Mouse (Mus musculus): Measurements from ENCODE around the gene Exd2.

DNA sequence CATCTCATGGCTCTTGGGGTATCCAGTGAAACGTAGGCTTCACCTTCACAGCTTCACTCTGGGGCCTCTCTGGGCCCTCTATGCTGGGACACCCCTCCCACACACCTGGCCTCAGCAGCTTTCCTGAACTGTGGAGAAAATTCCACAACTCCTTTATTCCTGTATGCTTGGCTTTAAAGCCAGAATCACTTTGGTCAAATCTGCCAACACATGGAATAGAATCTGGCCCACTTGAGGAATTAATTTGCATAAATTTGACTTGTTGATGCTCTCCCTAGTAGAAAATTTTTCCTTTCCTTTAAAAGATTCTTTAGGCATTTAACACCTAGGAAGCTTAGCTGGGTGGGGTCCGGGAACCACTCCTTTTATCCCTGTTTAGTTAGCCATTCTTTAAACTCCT lies 47.8 kb upstream of the Exd2 start:
- TF ChIP-seq CTCF (IDR thresholded peaks at IDR 0.05), result no peak
- no peak for TF ChIP-seq POLR2A (IDR thresholded peaks at IDR 0.05; ENCODE audit: insufficient read depth, low read depth, low read length)
- no peak for TF ChIP-seq EP300 (IDR thresholded peaks at IDR 0.05; ENCODE audit: insufficient read depth, low read depth, low read length)
